Mouse (Mus musculus) thymus, postnatal 0 days (tissue): Measurements from ENCODE around the gene Ddc. TPM values are rescaled to one million over a fixed set of nuclear protein-coding genes. Genes with fewer than 3 reads are reported as not detected.

Experiments
- DNase-seq: peaks from one replicate; pipeline ENCODE4 v3.0.0-alpha.2; 2015; ENCODE audit warnings: low spot score
- polyA plus RNA-seq: library from polyadenylated mRNA; unstranded; fragments of >200 nt; fragmentation: Nextera tagmentation; extraction: Ambion mirVana; gene quantifications from 2 replicates; pipeline ENCODE4 v1.2.1, GENCODE M21; 2015

Ddc gene
- polyA plus RNA-seq: 4.9 and 7.8 TPM in 2 replicates

GRCm38 (mm10) chr11:11897645-11898357 lies at the start of gene Ddc:
TSS of gene Ddc (minus strand) at chr11:11898144.
- no peak for DNase-seq

- no peak for DNase-seq
Measured at GRCm38 (mm10) chr11:11945766-11946165, 47.8 kb upstream of the Ddc start.

- no peak for DNase-seq
Measured at GRCm38 (mm10) chr11:11944814-11945213, 46.9 kb upstream of the Ddc start.

GRCm38 (mm10) chr11:11944082-11944349 lies 46.1 kb upstream of the Ddc start:
- no peak for DNase-seq

- DNase-seq: no peak
Measured at GRCm38 (mm10) chr11:11943240-11944081, 45.5 kb upstream of the Ddc start.

- DNase-seq: no peak
Measured at GRCm38 (mm10) chr11:11942320-11943217, 44.6 kb upstream of the Ddc start.

- no peak for DNase-seq
Measured at GRCm38 (mm10) chr11:11940833-11941681, 43.1 kb upstream of the Ddc start.

GRCm38 (mm10) chr11:11939611-11940010 lies 41.7 kb upstream of the Ddc start:
- DNase-seq: no peak

GRCm38 (mm10) chr11:11938591-11938990 lies 40.6 kb upstream of the Ddc start:
- DNase-seq: no peak

GRCm38 (mm10) chr11:11937340-11938030 lies 39.5 kb upstream of the Ddc start:
- no peak for DNase-seq

GRCm38 (mm10) chr11:11934808-11935207 lies 36.9 kb upstream of the Ddc start:
- DNase-seq: no peak

GRCm38 (mm10) chr11:11932102-11932789 lies 34.3 kb upstream of the Ddc start:
- no peak for DNase-seq

GRCm38 (mm10) chr11:11931688-11932087 lies 33.7 kb upstream of the Ddc start:
- DNase-seq: no peak

GRCm38 (mm10) chr11:11930527-11930926 lies 32.6 kb upstream of the Ddc start:
- DNase-seq: no peak

- no peak for DNase-seq
Measured at GRCm38 (mm10) chr11:11929059-11929458, 31.1 kb upstream of the Ddc start.

- DNase-seq: no peak
Measured at GRCm38 (mm10) chr11:11928586-11928985, 30.6 kb upstream of the Ddc start.

GRCm38 (mm10) chr11:11923900-11924299 lies 26.0 kb upstream of the Ddc start:
- DNase-seq: no peak

- DNase-seq: no peak
Measured at GRCm38 (mm10) chr11:11923345-11923744, 25.4 kb upstream of the Ddc start.

- DNase-seq: no peak
Measured at GRCm38 (mm10) chr11:11922106-11922505, 24.2 kb upstream of the Ddc start.
